Mouse (Mus musculus): ENCODE results near the gene Gm44579. TPM values are rescaled to one million over a fixed set of nuclear protein-coding genes. Genes with fewer than 3 reads are reported as not detected.

Gene Gm44579
- total RNA-seq (2015; ENCODE audit: low replicate concordance) (not detected in 2 replicates), total RNA-seq (2017; ENCODE audit: low replicate concordance) (not detected in 2 replicates)

GRCm38 (mm10) chr15:98220877-98221276, at the start of gene Gm44579, which contains the start of gene Olfr287:
Gene Gm44579 (minus strand): TSS chr15:98220977.
Gene Olfr287 (minus strand): TSS chr15:98221056.
- ATAC-seq (replicated peaks; ENCODE audit: low FRiP score, poor library complexity, severe bottlenecking), result no peak

- ATAC-seq (replicated peaks; ENCODE audit: low FRiP score, poor library complexity, severe bottlenecking), result no peak
Observed at GRCm38 (mm10) chr15:98257776-98258175, 37.0 kb upstream of the Gm44579 start.

- ATAC-seq (replicated peaks; ENCODE audit: low FRiP score, poor library complexity, severe bottlenecking), result no peak
Observed at GRCm38 (mm10) chr15:98257193-98257592, 36.4 kb upstream of the Gm44579 start, which contains the start of gene H1fnt. Gene H1fnt (minus strand): TSS chr15:98257293.

- 0 out of 2 replicates have a peak, but pooled peaks have one; percentile 49 for ATAC-seq (replicated peaks; ENCODE audit: low FRiP score, poor library complexity, severe bottlenecking)
Observed at GRCm38 (mm10) chr15:98256271-98256670, 35.5 kb upstream of the Gm44579 start.

GRCm38 (mm10) chr15:98235442-98235841, 14.7 kb upstream of the Gm44579 start:
- no peak for ATAC-seq (replicated peaks; ENCODE audit: low FRiP score, poor library complexity, severe bottlenecking)

GRCm38 (mm10) chr15:98234350-98234749, 13.6 kb upstream of the Gm44579 start, which contains the start of gene Olfr286:
Gene Olfr286 (minus strand): TSS chr15:98234450.
- no peak for ATAC-seq (replicated peaks; ENCODE audit: low FRiP score, poor library complexity, severe bottlenecking)

GRCm38 (mm10) chr15:98226096-98226495, 5.3 kb upstream of the Gm44579 start:
- no peak for ATAC-seq (replicated peaks; ENCODE audit: low FRiP score, poor library complexity, severe bottlenecking)

GRCm38 (mm10) chr15:98225610-98226009, 4.8 kb upstream of the Gm44579 start:
- no peak for ATAC-seq (replicated peaks; ENCODE audit: low FRiP score, poor library complexity, severe bottlenecking)

GRCm38 (mm10) chr15:98222377-98222776, 1.6 kb upstream of the Gm44579 start:
- ATAC-seq (replicated peaks; ENCODE audit: low FRiP score, poor library complexity, severe bottlenecking), result no peak

GRCm38 (mm10) chr15:98214130-98214529, 6.6 kb downstream of the Gm44579 start:
- ATAC-seq (replicated peaks; ENCODE audit: low FRiP score, poor library complexity, severe bottlenecking), result no peak

GRCm38 (mm10) chr15:98213336-98213870, 7.4 kb downstream of the Gm44579 start:
- no peak for ATAC-seq (replicated peaks; ENCODE audit: low FRiP score, poor library complexity, severe bottlenecking)

GRCm38 (mm10) chr15:98209676-98210075, 11.1 kb downstream of the Gm44579 start:
- ATAC-seq (replicated peaks; ENCODE audit: low FRiP score, poor library complexity, severe bottlenecking), result no peak

GRCm38 (mm10) chr15:98195442-98195841, 25.3 kb downstream of the Gm44579 start, which contains the start of gene Olfr288:
Gene Olfr288 (minus strand): TSS chr15:98195542.
- no peak for ATAC-seq (replicated peaks; ENCODE audit: low FRiP score, poor library complexity, severe bottlenecking)

GRCm38 (mm10) chr15:98184456-98184855, 36.3 kb downstream of the Gm44579 start:
- no peak for ATAC-seq (replicated peaks; ENCODE audit: low FRiP score, poor library complexity, severe bottlenecking)

GRCm38 (mm10) chr15:98181856-98182570, 38.8 kb downstream of the Gm44579 start:
- ATAC-seq (replicated peaks; ENCODE audit: low FRiP score, poor library complexity, severe bottlenecking), result no peak

GRCm38 (mm10) chr15:98181132-98181711, 39.6 kb downstream of the Gm44579 start:
- ATAC-seq (replicated peaks; ENCODE audit: low FRiP score, poor library complexity, severe bottlenecking), result peak; percentile 98

GRCm38 (mm10) chr15:98180567-98181131, 40.1 kb downstream of the Gm44579 start:
- ATAC-seq (replicated peaks; ENCODE audit: low FRiP score, poor library complexity, severe bottlenecking), result no peak

GRCm38 (mm10) chr15:98177320-98177719, 43.5 kb downstream of the Gm44579 start:
- no peak for ATAC-seq (replicated peaks; ENCODE audit: low FRiP score, poor library complexity, severe bottlenecking)

GRCm38 (mm10) chr15:98173821-98174220, 47.0 kb downstream of the Gm44579 start:
- ATAC-seq (replicated peaks; ENCODE audit: low FRiP score, poor library complexity, severe bottlenecking), result no peak

GRCm38 (mm10) chr15:98172113-98172512, 48.7 kb downstream of the Gm44579 start:
- ATAC-seq (replicated peaks; ENCODE audit: low FRiP score, poor library complexity, severe bottlenecking), result no peak

Measured in erythroid progenitor cell, adult 5-6 weeks (primary cell).